Mouse (Mus musculus): ENCODE measurements around the gene Col13a1.

GRCm38 (mm10) chr10:61859451-61859850 is 119.5 kb downstream of the Col13a1 start:
- no peak for TF ChIP-seq CTCF (IDR thresholded peaks at IDR 0.05; ENCODE audit: borderline replicate concordance, insufficient read depth, low read length)
- TF ChIP-seq POLR2A (IDR thresholded peaks at IDR 0.05; ENCODE audit: low read depth, low read length): no peak
